Mouse (Mus musculus): ENCODE measurements at regions not wholly inside any gene's neighbourhood (a gene's known extent, or its start where the extent isn't known, plus 50 kb on each side); places are given as distances from the start of the nearest gene placed in this dataset.

DNA sequence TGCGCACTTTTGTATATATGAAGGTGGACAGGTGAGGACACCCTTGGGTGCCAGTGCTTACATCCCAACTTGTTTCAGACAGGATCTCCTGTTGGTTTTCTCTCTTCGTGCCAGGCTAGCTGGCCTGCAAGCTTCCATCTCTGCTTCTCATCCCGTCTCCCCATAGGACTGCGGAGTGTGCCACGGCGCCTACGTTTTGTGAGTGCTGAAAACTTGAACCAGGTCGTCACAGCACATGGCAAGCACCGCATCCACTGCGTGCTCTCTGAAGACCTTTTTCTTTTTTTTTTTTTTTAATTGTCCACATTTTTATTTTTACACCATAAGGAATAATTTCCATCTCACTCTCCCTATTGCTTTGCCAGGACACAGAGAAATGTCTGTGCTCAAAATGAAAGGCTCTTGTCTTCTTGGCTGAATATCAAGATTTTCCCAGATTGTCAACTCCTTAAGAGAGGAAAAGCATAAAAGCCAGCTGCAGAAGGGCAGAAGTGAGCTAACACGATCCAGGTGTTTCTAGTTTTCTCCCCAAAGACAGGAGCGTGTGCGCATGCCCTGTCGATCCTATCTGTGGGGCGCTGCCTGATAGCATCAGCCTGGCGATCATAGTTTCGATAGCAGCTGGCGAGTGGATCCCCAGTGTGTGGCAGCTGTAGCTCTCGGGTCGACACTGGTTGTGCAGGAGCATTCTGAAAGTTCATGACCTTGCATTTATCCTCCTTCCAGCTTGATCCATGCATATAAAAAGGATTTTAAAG is 326.4 kb upstream of the Ddhd1 start:
- DNase-seq (ENCODE audit: low read depth), result no peak

DNA sequence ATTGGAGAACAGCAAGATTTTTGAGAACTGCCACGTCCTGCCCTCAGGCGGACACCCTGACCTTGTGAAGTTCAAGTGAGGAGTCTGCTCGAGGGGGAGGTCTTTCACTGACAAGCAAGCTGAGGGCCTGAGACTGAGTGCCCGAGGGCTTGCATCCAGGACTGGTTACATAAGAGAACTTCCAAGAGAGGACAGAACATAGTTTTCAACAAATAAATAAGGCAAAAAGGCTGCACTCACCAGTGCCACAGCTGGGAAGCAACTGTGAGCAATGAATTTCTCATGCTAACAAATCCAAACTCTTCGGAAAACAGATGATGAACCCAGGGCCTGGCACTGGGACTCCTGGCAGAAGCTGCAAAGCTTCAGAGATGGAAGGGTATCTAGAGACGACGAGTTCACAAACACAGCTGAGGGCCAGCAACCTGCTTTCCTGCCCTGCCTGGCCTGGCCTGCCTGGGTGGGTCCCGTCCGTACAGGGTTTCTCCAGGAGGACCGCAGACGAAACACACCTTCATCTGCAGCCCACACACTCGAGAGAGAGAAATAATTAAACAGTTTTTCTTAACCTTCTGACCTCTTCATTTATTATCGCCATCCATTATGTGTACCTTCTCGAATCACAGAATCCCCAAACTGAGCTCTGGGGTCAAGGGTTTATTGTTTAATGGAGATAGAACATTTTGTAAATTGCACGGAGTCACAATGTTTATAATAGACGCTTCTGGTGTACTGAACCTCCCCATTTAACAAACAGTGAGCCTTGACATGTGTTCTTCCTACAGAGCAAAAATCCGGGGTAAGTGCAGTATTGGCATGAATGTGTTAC is 334.3 kb upstream of the Ddhd1 start:
- no peak for DNase-seq (ENCODE audit: low read depth)

DNA sequence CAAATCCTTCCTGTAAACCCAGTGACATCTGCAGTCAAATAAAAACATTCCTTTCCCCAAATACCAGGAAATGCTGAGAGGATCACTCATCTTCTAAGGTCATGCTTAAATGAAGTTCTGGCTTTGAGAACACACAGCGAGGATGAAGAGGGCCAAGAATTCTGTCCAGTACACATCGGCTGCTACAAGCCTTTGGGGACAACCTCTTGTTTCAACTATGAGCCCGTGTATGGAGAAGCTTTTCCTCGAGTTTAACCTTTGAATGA is 334.9 kb upstream of the Ddhd1 start:
- no peak for DNase-seq (ENCODE audit: low read depth)

DNA sequence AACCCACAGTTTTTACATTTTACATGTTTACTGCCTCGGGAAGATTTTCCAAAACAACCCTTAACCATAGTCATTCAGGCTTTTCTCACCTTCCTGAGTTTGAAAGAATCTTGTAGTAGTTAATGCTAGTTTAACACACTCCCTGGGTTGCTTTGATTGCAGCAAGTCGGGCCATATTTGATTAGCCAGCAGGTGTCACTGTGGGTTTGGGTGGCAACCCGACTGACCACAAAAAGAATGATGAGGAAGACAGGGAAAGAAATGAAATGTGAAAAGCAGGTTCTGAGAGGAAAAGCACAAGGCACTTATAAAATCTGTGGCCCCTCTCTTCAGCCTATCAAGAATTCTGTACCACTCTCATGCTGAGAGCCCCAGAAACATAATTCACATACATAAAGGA is 335.7 kb upstream of the Ddhd1 start:
- peak; percentile 31 for DNase-seq (ENCODE audit: low read depth)

DNA sequence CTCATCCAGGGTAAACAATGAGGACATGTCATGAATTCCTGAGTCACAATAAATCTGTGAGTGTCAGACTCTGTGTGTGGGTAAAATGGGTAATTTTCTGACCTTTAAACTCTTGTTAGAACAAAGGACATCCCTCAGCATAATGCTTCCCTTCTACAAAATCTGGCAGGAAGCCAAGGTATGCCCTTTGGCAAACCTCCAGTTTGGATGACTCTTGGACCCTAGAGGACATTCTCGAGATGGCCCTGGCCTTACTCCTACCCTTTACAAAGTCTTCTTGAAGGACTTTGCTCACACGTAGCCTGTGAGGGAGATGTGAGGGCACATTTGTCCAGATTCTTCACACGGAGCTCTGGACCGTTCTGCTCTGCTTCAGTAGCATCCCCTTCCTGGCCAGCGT is 338.8 kb upstream of the Ddhd1 start:
- no peak for DNase-seq (ENCODE audit: low read depth)

DNA sequence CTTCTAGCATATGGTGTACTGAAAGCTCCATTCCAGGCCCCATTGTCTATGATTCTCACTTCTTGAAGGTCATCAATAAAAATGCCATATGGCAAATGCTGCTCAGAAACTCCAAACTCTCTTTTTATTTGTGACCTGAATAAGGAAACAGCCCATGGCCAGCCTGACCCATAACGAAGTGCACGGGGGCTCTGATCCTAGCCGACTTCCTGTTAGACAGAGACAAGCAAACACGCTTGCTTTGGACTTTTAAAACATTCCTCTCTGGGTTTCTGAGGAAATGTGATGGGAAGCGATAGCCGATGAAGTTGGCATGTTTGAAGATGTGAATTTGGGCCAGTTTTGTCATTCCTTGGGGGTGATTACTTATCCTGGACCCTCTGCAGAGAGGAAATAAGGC is 346.1 kb upstream of the Ddhd1 start:
- no peak for DNase-seq (ENCODE audit: low read depth)

DNA sequence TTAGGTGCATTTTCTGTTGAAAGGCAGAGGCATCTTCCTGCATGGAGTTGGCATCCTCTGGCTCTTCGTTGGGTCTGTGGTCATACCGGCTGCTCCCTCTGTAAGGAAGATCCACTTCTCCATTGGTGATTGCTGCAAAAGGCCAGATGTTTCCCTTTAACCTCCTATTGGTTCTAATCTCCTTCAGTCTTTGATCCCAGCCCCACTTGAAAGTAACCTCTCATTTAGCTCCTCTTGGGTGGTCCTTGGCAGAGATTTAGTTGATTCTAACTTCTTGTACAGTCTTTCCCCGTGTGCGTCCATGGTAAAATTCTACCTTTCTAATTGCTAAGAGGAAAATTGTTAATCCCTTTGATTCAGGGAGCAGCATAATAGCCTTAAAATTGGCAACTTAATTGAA is 347.4 kb upstream of the Ddhd1 start:
- no peak for DNase-seq (ENCODE audit: low read depth)

DNA sequence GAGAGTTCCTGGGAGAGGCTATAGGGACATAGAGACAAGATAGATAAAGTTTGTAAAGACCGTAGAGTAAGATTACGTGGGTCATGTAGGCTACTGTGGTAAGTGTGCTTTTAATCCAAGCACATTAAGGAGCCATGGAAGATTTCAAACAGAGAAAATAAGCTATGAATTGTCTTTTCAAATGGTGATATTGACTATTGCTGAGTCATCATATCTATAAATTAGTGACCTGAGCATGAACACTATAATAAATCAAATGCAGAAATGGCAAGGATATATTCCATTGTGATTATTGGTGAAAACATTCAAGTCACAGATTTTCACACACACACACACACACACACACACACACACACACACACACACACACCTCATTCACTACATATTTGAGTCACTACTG is 355.3 kb upstream of the Ddhd1 start:
- DNase-seq (ENCODE audit: low read depth), result no peak

DNA sequence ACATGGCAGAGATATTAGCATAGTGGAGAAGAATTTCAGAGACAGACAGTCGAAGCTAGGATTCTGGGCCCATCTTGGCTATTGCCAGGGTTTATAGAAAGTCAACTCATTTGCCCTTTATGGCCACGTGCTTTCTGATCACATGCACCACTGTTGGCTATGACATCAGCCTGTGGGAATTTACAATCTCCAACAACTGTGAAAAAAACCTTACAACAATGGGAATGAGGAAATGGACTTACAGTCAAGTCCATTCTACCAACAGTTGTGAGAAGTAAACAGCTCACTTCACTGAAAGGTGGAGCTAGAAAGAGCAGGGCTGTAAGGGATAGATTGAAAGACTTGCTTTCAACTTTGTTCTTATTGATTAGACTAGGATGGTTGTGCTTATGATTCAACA is 356.1 kb upstream of the Ddhd1 start:
- no peak for DNase-seq (ENCODE audit: low read depth)

DNA sequence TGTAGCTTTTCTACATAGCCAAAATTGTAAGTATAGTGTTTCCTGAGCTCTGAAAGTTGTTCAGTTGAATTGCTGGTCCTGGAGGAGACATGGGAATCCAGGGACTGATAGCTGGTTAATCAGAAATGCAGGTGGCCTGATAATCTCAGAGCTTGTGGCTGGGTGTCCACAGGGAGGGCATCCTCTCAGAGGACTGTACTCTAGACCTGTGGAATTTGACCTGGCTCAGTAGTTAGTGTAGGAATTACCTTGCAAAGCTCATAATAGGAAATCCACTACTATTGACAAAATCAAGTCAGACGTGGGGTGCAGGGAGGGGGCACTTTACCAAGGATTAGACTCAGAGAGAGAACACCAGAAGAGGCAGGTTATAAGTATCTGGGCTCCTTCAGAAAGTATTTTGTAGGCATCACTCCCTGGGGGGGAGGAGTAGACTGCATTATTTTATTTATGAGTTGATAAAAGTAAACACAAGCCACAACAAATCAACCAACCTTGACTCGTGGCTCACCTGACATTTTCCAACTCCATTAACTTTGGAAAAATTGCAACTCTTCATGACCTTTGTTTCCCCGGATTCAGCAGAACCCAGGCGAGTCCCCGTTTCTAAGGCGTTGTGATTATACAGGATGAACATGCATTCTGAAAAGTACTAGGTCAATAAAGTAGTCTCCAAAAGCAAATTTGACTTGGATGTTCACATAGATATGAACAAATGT is 357.9 kb upstream of the Ddhd1 start:
- no peak for DNase-seq (ENCODE audit: low read depth)

DNA sequence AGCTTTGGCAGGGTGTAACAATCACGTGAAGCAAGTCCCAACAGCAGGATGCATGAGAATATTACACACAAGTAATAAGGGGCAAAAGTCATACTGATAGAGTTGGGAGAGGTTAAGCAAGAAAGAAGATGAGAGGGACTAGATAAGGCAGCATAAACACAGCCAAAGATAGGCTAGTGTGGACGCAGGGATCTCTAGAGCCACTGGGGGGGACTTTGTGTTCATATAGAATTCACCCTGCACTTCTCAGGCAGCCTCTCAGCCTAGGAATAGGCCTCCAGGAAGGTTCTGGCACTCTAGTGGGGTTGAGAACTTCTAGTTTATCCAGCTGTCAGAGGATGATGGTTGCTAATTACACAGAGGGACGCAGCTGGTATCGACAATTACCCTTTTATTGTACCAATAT is 358.8 kb upstream of the Ddhd1 start:
- no peak for DNase-seq (ENCODE audit: low read depth)

DNA sequence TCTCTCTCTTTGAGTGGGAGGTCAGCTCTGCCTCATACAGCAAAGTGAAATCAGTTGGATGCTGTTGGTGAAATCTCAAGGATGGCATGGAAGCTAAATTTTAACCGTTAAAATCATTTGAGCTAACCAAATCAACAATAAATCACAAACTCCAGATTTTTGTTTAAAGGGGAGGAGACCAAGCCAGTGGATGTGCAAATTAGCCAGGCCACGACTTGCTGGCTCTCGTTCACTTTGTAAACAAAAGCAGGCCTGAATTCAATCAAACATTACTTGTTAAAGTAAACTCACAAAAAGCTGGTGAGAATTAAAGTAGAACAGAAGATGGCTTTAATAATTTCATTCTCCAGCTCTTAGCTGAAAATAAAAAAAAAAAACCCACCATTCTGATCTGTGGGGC is 359.3 kb upstream of the Ddhd1 start:
- no peak for DNase-seq (ENCODE audit: low read depth)

DNA sequence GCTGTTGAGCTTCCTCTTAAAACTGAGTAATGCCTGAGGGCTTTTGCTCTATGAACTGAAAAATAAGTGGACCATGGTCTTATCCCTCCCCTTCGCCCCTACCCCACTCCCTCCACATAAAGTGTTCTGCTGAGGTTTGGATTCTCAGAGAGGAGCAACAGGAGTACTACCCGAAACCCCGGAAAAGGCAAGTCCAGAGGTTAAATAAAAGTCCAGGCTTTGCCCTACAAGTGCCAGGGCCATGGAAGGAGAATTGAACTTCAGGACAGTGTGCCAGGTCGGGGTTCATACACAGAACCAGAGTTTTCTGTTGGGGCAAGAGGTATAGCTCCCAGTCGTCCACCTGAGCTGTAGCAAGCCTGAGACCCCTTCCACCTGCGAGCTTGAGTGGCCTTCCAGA is 360.0 kb upstream of the Ddhd1 start:
- DNase-seq (ENCODE audit: low read depth), result no peak

DNA sequence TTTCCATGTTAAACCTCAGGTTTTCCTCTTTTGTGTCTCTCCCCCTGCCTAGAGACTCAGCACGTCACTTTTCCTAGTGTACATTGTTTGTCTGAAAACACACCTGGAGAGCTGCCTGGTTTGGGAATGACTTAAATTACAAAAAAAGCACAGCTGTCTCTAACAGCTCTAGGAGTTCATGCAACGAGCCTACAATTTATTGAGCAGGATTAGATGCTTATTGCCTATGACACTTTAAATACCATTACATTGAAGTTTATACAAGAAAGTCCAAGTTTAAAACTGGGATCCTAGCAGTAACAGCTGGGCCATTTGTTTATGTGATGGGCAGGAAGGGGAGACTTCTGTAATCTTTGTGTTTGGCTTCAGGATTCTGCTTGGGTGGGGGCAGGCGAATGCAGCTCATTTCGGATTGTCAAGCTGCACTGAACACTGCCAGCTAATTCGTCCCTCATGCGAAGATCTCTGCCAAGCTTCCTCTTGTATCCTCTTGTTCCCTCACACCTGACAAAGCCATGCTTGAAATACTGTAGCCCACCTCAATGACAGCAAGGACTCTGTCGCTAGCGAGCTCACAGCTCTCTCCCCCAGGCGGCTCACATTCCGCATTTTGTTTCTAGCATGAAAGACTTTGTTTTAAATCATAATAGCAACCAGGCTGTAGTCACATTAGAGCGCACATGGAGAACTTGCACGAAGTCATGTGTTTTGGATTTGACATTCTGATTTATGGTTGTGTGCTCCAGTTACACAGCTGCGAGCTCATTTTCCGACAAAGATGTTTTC is 359.8 kb upstream of the Gm15217 start:
- no peak for DNase-seq (ENCODE audit: low read depth)

DNA sequence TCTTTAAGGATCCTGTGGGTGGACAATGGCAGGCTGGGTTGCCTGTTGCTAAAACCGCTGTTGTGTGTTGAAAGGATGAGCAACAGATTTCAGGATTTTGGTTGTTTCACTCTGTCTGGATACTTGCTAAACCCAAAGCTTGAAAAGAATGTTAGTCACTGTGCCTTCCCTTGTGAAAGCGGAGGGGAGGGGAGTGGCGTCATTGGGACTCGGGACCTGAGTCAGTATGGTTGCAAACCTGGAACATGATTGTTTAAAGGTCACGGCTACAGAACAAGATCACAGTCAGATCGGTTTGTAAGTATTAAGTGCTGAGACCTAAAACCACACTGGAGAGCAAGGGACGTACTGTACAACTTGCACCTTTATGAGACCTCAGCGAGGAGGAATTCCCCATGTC is 344.9 kb upstream of the Gm15217 start:
- DNase-seq (ENCODE audit: low read depth), result no peak

DNA sequence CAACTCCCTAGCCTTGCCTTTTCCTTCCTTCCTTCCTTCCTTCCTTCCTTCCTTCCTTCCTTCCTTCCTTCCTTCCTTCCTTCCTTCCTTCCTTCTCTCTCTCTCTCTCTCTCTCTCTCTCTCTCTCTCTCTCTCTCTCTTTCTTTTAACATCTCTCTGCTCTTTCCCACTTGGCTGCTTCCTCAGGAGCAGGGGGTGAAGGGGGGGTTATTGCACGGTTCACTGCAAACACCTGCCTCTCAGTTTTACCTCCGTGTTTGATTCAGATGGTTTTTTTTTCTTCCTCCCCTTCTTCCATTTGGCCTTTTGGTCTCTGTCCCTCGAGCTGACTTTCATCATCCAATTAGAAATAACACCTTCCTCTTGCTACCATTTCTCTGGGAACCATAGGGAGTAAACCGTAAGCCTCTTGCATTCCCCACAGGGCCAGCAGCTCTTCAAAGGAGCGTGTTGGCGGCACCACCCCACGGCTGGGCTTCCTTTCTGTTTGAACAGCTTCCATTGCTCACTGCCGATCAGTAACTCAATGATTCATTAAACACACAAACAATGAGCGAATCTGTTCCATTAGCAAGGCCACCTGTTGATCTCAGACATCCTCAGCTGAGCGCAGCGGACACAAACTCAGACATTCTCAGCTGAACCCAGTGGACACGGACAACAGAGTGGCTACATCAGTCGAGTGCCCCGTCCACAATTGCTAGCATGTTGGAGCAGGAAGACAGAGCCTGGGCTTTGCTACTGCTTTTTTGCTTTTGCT is 318.4 kb upstream of the Gm15217 start:
- DNase-seq (ENCODE audit: low read depth), result no peak

DNA sequence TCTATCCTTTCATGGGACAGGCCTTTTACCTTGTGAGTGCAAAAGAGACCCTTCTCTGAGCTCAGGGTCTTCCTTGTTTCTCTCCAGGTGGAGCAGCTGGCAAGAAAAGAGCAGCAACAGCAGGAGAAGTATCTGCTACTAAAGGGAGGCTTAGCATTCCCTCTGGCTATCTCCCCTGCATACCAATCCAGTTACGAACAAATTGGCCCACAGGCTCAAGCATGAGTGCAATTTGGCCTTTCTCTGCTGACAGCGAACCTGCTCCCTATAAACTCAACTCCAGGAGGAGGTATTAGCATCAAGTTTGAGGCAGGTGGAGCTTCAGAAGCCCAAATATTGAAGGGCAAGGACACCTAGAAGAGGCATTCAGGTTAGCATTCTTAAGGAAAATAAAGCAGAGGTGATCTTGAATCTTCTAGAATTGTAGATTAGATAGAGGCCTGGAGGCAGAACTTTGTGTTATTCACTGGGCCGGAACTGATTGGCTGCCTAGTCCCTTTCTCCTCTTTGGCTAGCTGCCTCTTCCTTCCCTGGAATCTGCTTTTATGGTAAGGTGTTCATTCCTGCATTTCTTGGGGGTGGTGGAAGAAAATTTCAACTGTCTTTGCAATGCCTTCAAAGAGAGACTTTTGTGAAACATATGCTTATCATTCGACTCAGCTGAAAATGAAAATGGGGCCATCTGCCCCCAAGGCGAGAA is 312.0 kb upstream of the Gm15217 start:
- DNase-seq (ENCODE audit: low read depth), result no peak

DNA sequence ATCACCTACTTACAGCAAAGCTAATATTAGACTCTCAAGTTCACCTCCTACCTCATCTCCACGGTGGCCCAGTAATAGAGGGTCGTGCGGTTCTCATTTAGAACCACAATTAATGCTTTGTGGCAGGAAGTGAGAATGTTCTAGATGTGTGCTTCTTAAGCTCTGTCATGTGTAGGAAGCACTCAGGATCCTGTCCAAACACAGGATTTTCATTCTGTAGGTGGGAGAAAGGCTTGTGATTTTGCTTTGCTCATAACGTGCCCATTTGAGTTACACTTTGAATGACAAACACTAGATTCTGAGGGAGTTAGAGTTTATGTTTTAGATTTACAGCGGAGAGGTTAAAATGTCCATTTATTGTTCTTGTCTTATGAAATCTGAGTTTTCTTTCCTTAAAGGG is 308.0 kb upstream of the Gm15217 start:
- DNase-seq (ENCODE audit: low read depth), result no peak

DNA sequence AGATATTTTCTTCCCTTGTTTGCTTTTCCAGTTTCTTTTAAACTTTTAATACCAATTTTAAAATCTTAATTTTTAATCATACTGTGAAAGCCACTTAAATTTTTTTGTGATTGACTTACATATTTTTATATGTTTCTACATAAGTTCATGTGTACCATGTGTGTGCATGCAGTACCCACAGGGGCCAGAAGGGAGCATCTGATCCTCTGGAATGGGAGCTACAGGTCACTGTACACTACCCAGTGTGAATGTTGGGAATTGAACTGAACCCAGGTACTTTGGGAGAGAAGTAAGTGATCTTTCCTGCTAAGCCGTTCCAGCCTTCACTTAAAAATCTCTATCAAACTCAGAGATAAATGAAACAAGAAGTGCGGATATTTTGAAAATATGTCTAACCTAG is 302.5 kb upstream of the Gm15217 start:
- no peak for DNase-seq (ENCODE audit: low read depth)

DNA sequence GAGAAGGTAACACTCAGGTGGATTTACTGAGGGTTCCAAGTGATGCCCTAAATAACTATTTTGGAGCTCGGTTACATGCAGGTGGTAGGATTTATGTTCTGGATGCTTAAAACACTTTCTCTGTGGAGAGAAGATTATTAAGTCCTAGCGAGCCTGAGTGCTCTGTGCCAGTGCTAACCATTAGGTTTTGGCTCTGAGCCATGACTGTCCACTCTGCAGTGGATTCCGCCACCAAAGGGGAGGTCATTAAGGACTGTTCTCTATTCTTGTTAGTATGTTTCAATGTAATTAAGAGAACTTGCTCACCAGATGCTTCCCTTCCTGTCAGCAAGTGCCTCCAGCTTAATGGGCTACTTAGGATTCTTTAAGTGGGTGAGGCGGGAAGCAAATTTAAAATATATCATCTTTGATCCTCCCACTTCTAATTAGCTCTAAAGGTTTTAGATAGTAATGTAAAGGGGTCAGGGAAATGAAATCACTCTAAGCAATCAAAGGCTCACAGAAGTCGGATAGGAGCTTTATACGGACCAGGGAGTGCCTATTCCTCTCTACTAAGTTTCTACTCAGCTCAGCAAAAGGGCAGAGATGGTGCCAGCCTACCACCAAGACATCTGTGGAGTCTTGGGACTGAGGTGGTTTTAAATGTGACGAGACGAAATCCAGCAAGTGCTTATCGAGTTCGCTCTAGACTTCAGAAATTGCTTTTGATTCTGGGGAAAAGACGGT is 301.6 kb upstream of the Gm15217 start:
- no peak for DNase-seq (ENCODE audit: low read depth)
